7 mouse cellular contexts compared by ENCODE assay signal in genomic region chr14:52015445-52016100, GRCm38 (mm10). TPM values are rescaled to one million over a fixed set of nuclear protein-coding genes. Genes with fewer than 3 reads are reported as not detected.
A peak's percentile ranks its signal among the peaks of the same experiment; 100 is the strongest.
DNase-seq lines count a peak whose midpoint lies in the region; ATAC-seq and TF ChIP-seq lines count a peak whose summit lies in the region.

TSS of gene Tmem253 (plus strand) at chr14:52015658.

- 23% methylated on average over 6 of the region's 6 CpGs for WGBS in lung, embryonic 16.5 days
- 57% methylated on average over 6 of the region's 6 CpGs for WGBS in forebrain, embryonic 10.5 days
- 49% methylated on average over 6 of the region's 6 CpGs for WGBS in limb, embryonic 10.5 days
- WGBS in small intestine, adult 2 months = 8% methylated on average over 6 of the region's 6 CpGs

- no peaks in the 10 kb centered on the region for H3K27me3 ChIP-seq in lung, embryonic 16.5 days (ENCODE audit: control insufficient read depth, insufficient read depth, low read depth, low read length)
- no peaks in the 10 kb centered on the region for H3K27me3 ChIP-seq in forebrain, embryonic 10.5 days (ENCODE audit: poor library complexity, severe bottlenecking)
- H3K27me3 ChIP-seq in limb, embryonic 10.5 days (ENCODE audit: low read depth, poor library complexity, severe bottlenecking) = no peaks in the 10 kb centered on the region
- no peaks in the 10 kb centered on the region for H3K27me3 ChIP-seq in small intestine, adult 2 months (ENCODE audit: control insufficient read depth, insufficient read depth, low read length)

- TF ChIP-seq POLR2A in small intestine, adult 2 months (IDR thresholded peaks at IDR 0.05; ENCODE audit: low read depth, low read length) = no peak

- H3K4me1 ChIP-seq in lung, embryonic 16.5 days (replicated peaks; ENCODE audit: control insufficient read depth, insufficient read depth, low read length) = peaks cover 31% of the 10 kb centered on the region
- H3K4me1 ChIP-seq in forebrain, embryonic 10.5 days = peaks cover 89% of the 10 kb centered on the region
- H3K4me1 ChIP-seq in limb, embryonic 10.5 days = peaks cover 69% of the 10 kb centered on the region
- H3K4me1 ChIP-seq in small intestine, adult 2 months (ENCODE audit: control insufficient read depth, insufficient read depth, insufficient read length, low read length) = peaks cover 17% of the 10 kb centered on the region

- no peak for TF ChIP-seq CTCF in small intestine, adult 2 months (IDR thresholded peaks at IDR 0.05; ENCODE audit: extremely low read depth, insufficient read length, insufficient replicate concordance, low read depth, low read length)

- peak within 1 kb of the TSS; percentile 65 for H3K4me2 ChIP-seq in lung, embryonic 16.5 days (ENCODE audit: low read depth, low read length)

- H3K4me3 ChIP-seq in lung, embryonic 16.5 days (ENCODE audit: low read length) = peak within 1 kb of the TSS; percentile 69
- H3K4me3 ChIP-seq in forebrain, embryonic 10.5 days = peak within 1 kb of the TSS; percentile 80
- peak within 1 kb of the TSS; percentile 80 for H3K4me3 ChIP-seq in limb, embryonic 10.5 days
- peak within 1 kb of the TSS; percentile 70 for H3K4me3 ChIP-seq in small intestine, adult 2 months (ENCODE audit: low read depth, low read length)

- DNase-seq in lung, adult 18-20 months = no peak
- DNase-seq in forebrain, embryonic 10.5 days (ENCODE audit: extremely low spot score, low spot score) = no peak
- no peak for DNase-seq in limb, embryonic 10.5 days (ENCODE audit: low spot score)
- DNase-seq in testis, postnatal 10 days (ENCODE audit: low spot score) = no peak

- no peaks in the 10 kb centered on the region for H3K9me3 ChIP-seq in lung, embryonic 16.5 days (ENCODE audit: control insufficient read depth, low read length)
- H3K9me3 ChIP-seq in forebrain, embryonic 10.5 days = no peaks in the 10 kb centered on the region
- no peaks in the 10 kb centered on the region for H3K9me3 ChIP-seq in limb, embryonic 10.5 days (replicated peaks)

- ATAC-seq in lung, embryonic 16.5 days (ENCODE audit: low read depth) = no peak
- ATAC-seq in monocyte, adult 5-6 weeks (replicated peaks; ENCODE audit: insufficient number of reproducible peaks, low FRiP score, low TSS enrichment, poor library complexity, severe bottlenecking) = no peak

- H3K9ac ChIP-seq in lung, embryonic 16.5 days (ENCODE audit: low read length) = peak within 1 kb of the TSS; percentile 83

- no peaks in the 10 kb centered on the region for H3K36me3 ChIP-seq in lung, embryonic 16.5 days (ENCODE audit: control insufficient read depth, insufficient read depth, low read length)
- H3K36me3 ChIP-seq in forebrain, embryonic 10.5 days (replicated peaks) = peaks cover 13% of the 10 kb centered on the region
- peaks cover 11% of the 10 kb centered on the region for H3K36me3 ChIP-seq in limb, embryonic 10.5 days
- no peaks in the 10 kb centered on the region for H3K36me3 ChIP-seq in small intestine, adult 2 months (ENCODE audit: control insufficient read depth, insufficient read depth, low read length)

- peak within 1 kb of the TSS; percentile 92 for H3K27ac ChIP-seq in lung, embryonic 16.5 days (ENCODE audit: low read length)
- H3K27ac ChIP-seq in forebrain, embryonic 10.5 days = peak within 1 kb of the TSS; percentile 100
- peak within 1 kb of the TSS; percentile 96 for H3K27ac ChIP-seq in limb, embryonic 10.5 days
- H3K27ac ChIP-seq in small intestine, adult 2 months (ENCODE audit: insufficient read depth, low read depth, low read length) = peak within 1 kb of the TSS; percentile 93

RNA-seq across cellular contexts. Expression of gene Tmem253, which starts in this region (rescaled TPM):
- 0.21 and 0.34 TPM in 2 replicates for polyA plus RNA-seq in lung, embryonic 16.5 days (2015; fragmentation: Nextera tagmentation; extraction: Ambion mirVana)
- 0.63 and 0.96 TPM in 2 replicates for polyA plus RNA-seq in forebrain, embryonic 10.5 days (2016; fragmentation: Nextera tagmentation; extraction: Ambion mirVana)
- polyA plus RNA-seq in limb, embryonic 10.5 days (2016; fragmentation: Nextera tagmentation; extraction: Ambion mirVana) = 0.41 and 0.66 TPM in 2 replicates
- polyA plus RNA-seq in small intestine, adult 2 months (2012; rRNA removed) = 53.4 and 91.5 TPM in 2 replicates
- 0.97 TPM in 1 of 3 replicates, not detected in the others for total RNA-seq in monocyte, adult 5-6 weeks (2017)

Comparison
In these comparisons a context has a peak if more than half of its experiments do, and no peak if none do; other contexts are left out.
1. RNA of gene Tmem253 (polyA plus RNA-seq): 53.4 to 91.5 TPM in small intestine, adult 2 months; 0.41 to 0.66 TPM in limb, embryonic 10.5 days, 0.63 to 0.96 TPM in forebrain, embryonic 10.5 days and 0.21 to 0.34 TPM in lung, embryonic 16.5 days; every median in the first group is over 10 times any median in the second.
2. Peak in every context shown above with its lines, with median percentiles within 50 percentile points of each other: H3K27ac ChIP-seq and H3K4me3 ChIP-seq.